Mouse (Mus musculus) myocyte (in vitro differentiated cells): ENCODE measurements around the gene Clip4. TPM values are rescaled to one million over a fixed set of nuclear protein-coding genes. Genes with fewer than 3 reads are reported as not detected.

Source experiments
- H3K27me3 ChIP-seq: one replicate; pipeline ENCODE4 v1.6.1; 2011; ENCODE audit not compliant: control insufficient read depth, insufficient read depth, insufficient read length
- H3K36me3 ChIP-seq: one replicate; pipeline ENCODE4 v1.6.1; 2011; ENCODE audit not compliant: control insufficient read depth, insufficient read depth
- H3K4me2 ChIP-seq: one replicate; pipeline ENCODE4 v1.6.1; 2011; ENCODE audit warnings: low read depth, control low read depth
- H3K4me3 ChIP-seq: one replicate; pipeline ENCODE4 v1.5.1; 2011; ENCODE audit warnings: mild to moderate bottlenecking, control low read depth, moderate library complexity
- H3K79me2 ChIP-seq: one replicate; pipeline ENCODE4 v1.6.1; 2011; ENCODE audit not compliant: control insufficient read depth, insufficient read depth
- H3ac ChIP-seq: one replicate; pipeline ENCODE4 v1.6.1; 2011; ENCODE audit not compliant: control insufficient read depth, insufficient read length
- CEBPB ChIP-seq: IDR thresholded peaks from 2 replicates; pipeline ENCODE4 v1.6.1; 2011; ENCODE audit warnings: mild to moderate bottlenecking, moderate library complexity; ENCODE audit not compliant: poor library complexity, insufficient read depth, severe bottlenecking
- E2F4 ChIP-seq: IDR thresholded peaks from one replicate; pipeline ENCODE4 v1.6.1; 2011; ENCODE audit warnings: mild to moderate bottlenecking, control low read depth, moderate library complexity; ENCODE audit not compliant: insufficient read depth
- MAX ChIP-seq: IDR thresholded peaks from one replicate; pipeline ENCODE4 v1.6.1; 2011; ENCODE audit warnings: low read depth, mild to moderate bottlenecking, control low read depth
- MYOD1 ChIP-seq, 3 experiments: IDR thresholded peaks; one replicate each; pipeline ENCODE4 v1.6.1; 2011; ENCODE audit warnings: control low read depth in 2 of 3, low read depth in 2 of 3, mild to moderate bottlenecking in 2 of 3, moderate library complexity in 1 of 3; ENCODE audit not compliant: insufficient read length in 2 of 3, control insufficient read depth in 1 of 3
- MYOG ChIP-seq, 3 experiments: IDR thresholded peaks; one replicate each; pipeline ENCODE4 v1.6.1; 2011; ENCODE audit warnings: control low read depth in 2 of 3, low read depth in 2 of 3, mild to moderate bottlenecking in 2 of 3; ENCODE audit not compliant: insufficient read length in 2 of 3, control insufficient read depth in 1 of 3, insufficient read depth in 1 of 3
- POLR2A ChIP-seq: IDR thresholded peaks from one replicate; pipeline ENCODE4 v1.6.1; 2011; ENCODE audit warnings: low read depth, mild to moderate bottlenecking, control low read depth, moderate library complexity; ENCODE audit not compliant: insufficient read length
- POLR2AphosphoS2 ChIP-seq: IDR thresholded peaks from one replicate; pipeline ENCODE4 v1.6.1; 2011; ENCODE audit warnings: low read depth, control low read depth; ENCODE audit not compliant: insufficient read length
- REST ChIP-seq: IDR thresholded peaks from one replicate; pipeline ENCODE4 v1.6.1; 2011; ENCODE audit warnings: mild to moderate bottlenecking, control low read depth, moderate library complexity; ENCODE audit not compliant: insufficient read depth, insufficient read length
- SRF ChIP-seq: IDR thresholded peaks from one replicate; pipeline ENCODE4 v1.6.1; 2011; ENCODE audit warnings: low read depth; ENCODE audit not compliant: control insufficient read depth, insufficient read length
- TCF12 ChIP-seq: IDR thresholded peaks from one replicate; pipeline ENCODE4 v1.6.1; 2011; ENCODE audit warnings: mild to moderate bottlenecking, control low read depth; ENCODE audit not compliant: poor library complexity, insufficient read depth, severe bottlenecking
- TCF3 ChIP-seq: IDR thresholded peaks from one replicate; pipeline ENCODE4 v1.6.1; 2011; ENCODE audit warnings: low read depth, control low read depth; ENCODE audit not compliant: insufficient read length
- USF1 ChIP-seq: IDR thresholded peaks from one replicate; pipeline ENCODE4 v1.6.1; 2011; ENCODE audit warnings: low read depth, mild to moderate bottlenecking, control low read depth, moderate library complexity
- polyA plus RNA-seq: library from polyadenylated mRNA; unstranded; fragments of >200 nt; fragmentation: generic; extraction: Trizol; gene quantifications from one replicate; pipeline ENCODE4 v1.2.1, GENCODE M21; 2012; ENCODE audit warnings: missing spikeins

The Clip4 gene
- polyA plus RNA-seq, 1 experiment: 4.2 TPM

DNA sequence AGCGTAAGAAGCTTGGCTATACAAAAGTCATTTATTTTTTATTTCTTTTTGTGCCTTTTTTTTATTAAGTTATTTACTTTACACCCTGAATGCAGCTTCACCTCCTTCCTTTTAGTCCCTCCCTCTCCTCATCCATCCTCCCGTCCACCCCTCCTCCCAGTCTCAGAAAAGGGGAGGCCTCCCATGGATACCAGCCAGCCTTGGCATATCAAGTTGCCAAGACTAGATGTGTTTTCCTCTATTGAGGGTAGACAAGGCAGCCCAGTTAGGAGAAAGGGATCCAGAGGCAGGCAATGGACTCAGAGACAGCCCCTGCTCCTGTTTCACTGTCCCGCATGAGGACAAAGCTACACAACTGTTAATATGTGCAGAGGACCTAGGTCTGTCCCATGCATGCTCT lies 93.9 kb downstream of the Clip4 start:
- Histone ChIP-seq H3K4me2 (no peak overlapping the region), H3K27me3 (no peaks in the 10 kb centered on the region), H3K36me3 (no peaks in the 10 kb centered on the region), H3K79me2 (no peaks in the 10 kb centered on the region), H3ac (no peak overlapping the region), H3K4me3 (no peak overlapping the region)
- TF ChIP-seq REST: no peak
- no peak for TF ChIP-seq TCF12
- no peak for TF ChIP-seq USF1
- TF ChIP-seq POLR2AphosphoS2: no peak
- no peak for TF ChIP-seq MYOG (IDR thresholded peaks at IDR 0.05; ENCODE audit: control insufficient read depth in 1 of 3, insufficient read depth in 1 of 3, insufficient read length in 2 of 3, low read depth in 2 of 3)

DNA sequence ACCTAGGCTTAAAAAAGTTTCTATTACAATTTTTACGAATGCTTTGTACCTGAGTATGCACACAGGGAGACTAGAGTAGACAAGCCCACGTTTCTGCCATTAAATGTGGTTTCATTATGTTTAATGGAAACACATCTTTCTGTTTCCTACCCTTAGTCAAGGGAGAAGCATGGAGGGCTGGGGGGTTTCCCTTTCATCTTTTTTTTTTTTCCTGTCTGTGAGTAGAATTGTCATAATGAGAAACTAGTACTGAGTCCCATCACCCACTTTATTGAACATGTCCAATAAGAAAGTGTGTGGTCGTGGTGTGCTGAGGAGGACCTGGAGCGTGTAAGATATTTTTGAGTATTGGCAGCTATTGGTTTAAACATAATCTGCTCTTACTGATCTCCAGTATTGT lies 94.6 kb downstream of the Clip4 start:
- Histone ChIP-seq H3K79me2 (no peaks in the 10 kb centered on the region), H3K4me3 (no peak overlapping the region), H3ac (no peak overlapping the region), H3K27me3 (no peaks in the 10 kb centered on the region), H3K4me2 (no peak overlapping the region), H3K36me3 (no peaks in the 10 kb centered on the region)
- TF ChIP-seq MAX: no peak
- TF ChIP-seq MYOG (IDR thresholded peaks at IDR 0.05; ENCODE audit: control insufficient read depth in 1 of 3, insufficient read depth in 1 of 3, insufficient read length in 2 of 3, low read depth in 2 of 3): no peak
- TF ChIP-seq USF1: no peak
- TF ChIP-seq E2F4: no peak
- TF ChIP-seq TCF12: no peak
- no peak for TF ChIP-seq CEBPB

DNA sequence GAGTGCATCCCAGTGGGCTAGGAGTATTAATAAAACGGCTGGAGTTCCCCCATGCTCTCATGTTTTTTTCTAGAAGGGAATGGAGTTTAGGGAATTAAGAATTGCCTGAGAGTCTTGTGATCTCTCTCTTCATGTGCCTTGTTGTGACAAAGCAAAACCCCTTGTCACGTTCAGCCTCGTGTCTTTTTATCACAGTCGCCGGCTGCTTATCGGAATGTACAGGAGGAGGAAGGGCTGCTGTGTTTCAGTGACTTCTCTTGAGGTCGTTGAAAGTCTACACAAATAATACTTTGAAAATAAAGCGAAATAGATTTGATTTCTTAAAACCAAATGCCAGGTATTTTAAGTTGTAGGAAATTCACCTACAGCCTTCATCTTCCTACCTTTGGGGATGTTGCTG lies 95.8 kb downstream of the Clip4 start:
- Histone ChIP-seq H3K27me3 (no peaks in the 10 kb centered on the region), H3ac (no peak overlapping the region), H3K4me3 (no peak overlapping the region), H3K36me3 (no peaks in the 10 kb centered on the region), H3K4me2 (no peak overlapping the region), H3K79me2 (no peaks in the 10 kb centered on the region)
- TF ChIP-seq MYOD1 (IDR thresholded peaks at IDR 0.05; ENCODE audit: control insufficient read depth in 1 of 3, insufficient read length in 2 of 3, low read depth in 2 of 3) (no peak), USF1 (no peak), MAX (no peak), E2F4 (no peak), SRF (no peak), TCF12 (no peak), POLR2A (no peak), REST (no peak), TCF3 (no peak), CEBPB (no peak), POLR2AphosphoS2 (no peak), MYOG (IDR thresholded peaks at IDR 0.05; ENCODE audit: control insufficient read depth in 1 of 3, insufficient read depth in 1 of 3, insufficient read length in 2 of 3, low read depth in 2 of 3) (no peak)

DNA sequence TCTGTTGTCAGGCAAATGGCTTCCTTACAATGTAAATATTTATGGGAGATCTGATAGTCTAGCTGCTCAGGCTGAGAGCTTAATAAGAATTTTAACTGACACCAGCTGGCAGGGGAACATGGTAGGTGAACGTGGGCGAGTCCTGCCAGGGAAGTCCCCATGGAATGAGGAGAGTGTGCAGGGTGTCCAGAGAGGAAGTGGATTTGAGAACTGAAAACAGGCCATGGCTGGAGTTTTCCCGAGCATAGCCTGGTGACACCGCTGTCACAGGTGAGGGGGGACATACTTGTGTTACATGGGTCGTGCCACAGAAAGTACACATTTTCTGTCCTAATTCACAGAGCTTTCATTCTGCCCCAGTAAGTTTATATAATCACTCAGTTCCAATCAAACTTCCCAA lies 97.2 kb downstream of the Clip4 start:
- Histone ChIP-seq H3K36me3 (no peaks in the 10 kb centered on the region), H3ac (no peak overlapping the region), H3K4me3 (no peak overlapping the region), H3K27me3 (no peaks in the 10 kb centered on the region), H3K79me2 (no peaks in the 10 kb centered on the region), H3K4me2 (no peak overlapping the region)
- TF ChIP-seq CEBPB (no peak), USF1 (no peak), TCF3 (no peak), POLR2A (no peak), E2F4 (no peak), REST (no peak), MYOD1 (IDR thresholded peaks at IDR 0.05; ENCODE audit: control insufficient read depth in 1 of 3, insufficient read length in 2 of 3, low read depth in 2 of 3) (no peak), TCF12 (no peak), SRF (no peak), MAX (no peak), POLR2AphosphoS2 (no peak), MYOG (IDR thresholded peaks at IDR 0.05; ENCODE audit: control insufficient read depth in 1 of 3, insufficient read depth in 1 of 3, insufficient read length in 2 of 3, low read depth in 2 of 3) (no peak)

DNA sequence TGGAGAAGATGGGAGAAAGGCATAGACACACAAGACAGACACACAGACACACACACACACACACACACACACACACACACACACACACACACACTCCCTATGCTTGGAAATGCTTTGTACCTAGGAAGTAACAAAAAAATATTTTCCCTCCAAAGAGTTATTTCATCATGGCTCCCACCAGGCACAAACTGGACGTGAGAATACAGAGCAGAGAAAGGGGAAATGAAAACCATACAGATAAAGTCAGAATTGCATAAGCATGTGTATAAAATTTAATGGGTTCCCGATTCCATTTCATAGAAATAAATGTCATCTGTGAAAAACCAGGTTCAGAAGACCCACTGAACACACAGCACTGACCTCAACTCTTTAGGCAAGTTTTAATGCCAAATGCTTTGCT lies 99.6 kb downstream of the Clip4 start:
- H3K27me3 ChIP-seq: no peaks in the 10 kb centered on the region
- H3K36me3 ChIP-seq: no peaks in the 10 kb centered on the region
- no peak for TF ChIP-seq TCF12
- TF ChIP-seq POLR2A: no peak
- no peak for TF ChIP-seq MAX
- TF ChIP-seq MYOG (IDR thresholded peaks at IDR 0.05; ENCODE audit: control insufficient read depth in 1 of 3, insufficient read depth in 1 of 3, insufficient read length in 2 of 3, low read depth in 2 of 3): no peak
- TF ChIP-seq TCF3: no peak
- no peak for TF ChIP-seq MYOD1 (IDR thresholded peaks at IDR 0.05; ENCODE audit: control insufficient read depth in 1 of 3, insufficient read length in 2 of 3, low read depth in 2 of 3)
- no peak for TF ChIP-seq E2F4
- no peak for TF ChIP-seq CEBPB
- no peak for TF ChIP-seq SRF
- H3K4me2 ChIP-seq: no peak overlapping the region
- no peaks in the 10 kb centered on the region for H3K79me2 ChIP-seq
- H3K4me3 ChIP-seq: no peak overlapping the region
- H3ac ChIP-seq: no peak overlapping the region
